Mouse (Mus musculus) thymus, adult 2 months (tissue): Measurements from ENCODE around the gene Zfr2.

ENCODE experiments used
- CTCF ChIP-seq: fragments of 200-500 bp; IDR thresholded peaks from 2 replicates; pipeline ENCODE4 v1.5.1; 2012; ENCODE audit warnings: mild to moderate bottlenecking, control low read depth, low read length, moderate library complexity, borderline replicate concordance; ENCODE audit not compliant: control insufficient read depth, poor library complexity, insufficient read depth; ENCODE audit errors: extremely low read depth
- POLR2A ChIP-seq: fragments of 200-500 bp; IDR thresholded peaks from 2 replicates; pipeline ENCODE4 v1.6.1; 2012; ENCODE audit warnings: mild to moderate bottlenecking, low read length, control low read depth, moderate library complexity; ENCODE audit not compliant: control insufficient read depth, poor library complexity, insufficient read depth; ENCODE audit errors: extremely low read depth

DNA sequence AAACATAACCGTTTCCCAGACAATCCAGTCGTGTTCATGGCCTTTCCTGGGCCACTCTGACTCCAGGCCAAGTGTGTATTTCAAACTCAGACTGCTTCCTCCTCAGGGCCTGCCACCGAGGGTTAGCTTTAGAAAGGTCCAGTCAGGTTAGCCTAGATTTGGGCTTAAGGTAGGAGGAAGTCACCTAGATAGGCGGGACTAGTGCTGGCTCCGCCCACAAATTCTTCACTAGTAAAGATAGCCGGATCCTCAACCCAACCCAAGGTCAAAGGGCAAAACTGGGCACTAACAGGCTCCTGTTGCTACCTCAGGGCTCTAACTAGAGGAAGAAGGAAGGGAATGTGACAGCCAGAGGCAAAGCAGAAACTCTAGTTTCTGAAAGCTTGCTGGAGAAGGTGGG is 53.6 kb downstream of the Zfr2 start:
- no peak for TF ChIP-seq CTCF
- TF ChIP-seq POLR2A, result no peak
